Mouse (Mus musculus) liver, embryonic 14.5 days (tissue): ENCODE measurements at regions not wholly inside any gene's neighbourhood (a gene's known extent, or its start where the extent isn't known, plus 50 kb on each side); places are given as distances from the start of the nearest gene placed in this dataset.

Source experiments
- CTCF ChIP-seq: IDR thresholded peaks from 2 replicates; pipeline ENCODE4 v1.5.1; 2016; ENCODE audit warnings: antibody characterized with exemption, low read depth, control low read depth
- EP300 ChIP-seq: IDR thresholded peaks from 2 replicates; pipeline ENCODE4 v1.6.1; 2016; ENCODE audit warnings: antibody characterized with exemption, low read depth

DNA sequence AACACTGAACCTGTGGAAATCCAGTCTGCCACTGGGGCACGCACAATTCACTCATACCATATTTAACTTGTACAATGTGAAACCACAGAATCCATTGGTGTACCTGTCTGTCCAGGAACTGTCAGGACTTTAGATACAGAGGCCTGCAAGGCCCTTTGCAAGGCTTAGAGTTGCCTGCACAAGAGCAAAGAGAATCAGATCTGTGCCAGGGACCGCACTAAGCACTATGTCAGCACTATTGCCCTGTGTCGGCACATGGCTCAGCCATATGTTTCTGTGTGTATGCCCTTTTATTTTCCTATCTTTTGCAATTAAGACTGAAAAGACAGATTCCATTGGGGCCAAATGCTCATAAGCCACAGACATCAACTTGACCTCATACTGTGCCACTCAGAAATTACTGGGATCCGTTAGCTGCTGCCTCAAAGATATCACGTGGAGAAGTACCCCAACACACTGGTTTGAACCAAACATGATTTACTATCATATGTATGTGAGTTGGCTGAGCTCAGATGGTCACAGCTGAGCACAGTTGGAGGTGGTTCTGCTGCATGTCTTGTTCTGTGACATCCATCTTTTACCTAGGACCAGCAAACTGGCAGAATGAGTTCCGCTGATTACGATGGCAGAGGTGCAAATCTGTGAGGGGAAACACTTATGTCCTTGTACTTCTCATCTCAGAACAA lies 181.7 kb upstream of the Prkcq start:
- TF ChIP-seq EP300 (no peak), CTCF (no peak)
